Mouse (Mus musculus): Measurements from ENCODE around the gene Lyl1.

- TF ChIP-seq CTCF (IDR thresholded peaks at IDR 0.05; ENCODE audit: control insufficient read depth, insufficient read depth, insufficient read length) (no peak), USF1 (IDR thresholded peaks at IDR 0.05; ENCODE audit: low read depth) (no peak), MAX (IDR thresholded peaks at IDR 0.05) (no peak)
These were observed 7.9 kb upstream of the Lyl1 start for GRCm38 (mm10) chr8:84693332-84693731.

All from C2C12 (cell line).